Mouse (Mus musculus) 3T3-L1 (cell line): ENCODE data around the gene Sytl4.

Experiments
- DNase-seq: peaks from one replicate; pipeline ENCODE4 v3.0.0-alpha.2; 2015; ENCODE audit warnings: low read depth, low spot score

Gene Sytl4

GRCm38 (mm10) chrX:133981231-133982002, at the start of gene Sytl4:
TSS of gene Sytl4 (minus strand) at chrX:133981812.
- no peak for DNase-seq

DNA sequence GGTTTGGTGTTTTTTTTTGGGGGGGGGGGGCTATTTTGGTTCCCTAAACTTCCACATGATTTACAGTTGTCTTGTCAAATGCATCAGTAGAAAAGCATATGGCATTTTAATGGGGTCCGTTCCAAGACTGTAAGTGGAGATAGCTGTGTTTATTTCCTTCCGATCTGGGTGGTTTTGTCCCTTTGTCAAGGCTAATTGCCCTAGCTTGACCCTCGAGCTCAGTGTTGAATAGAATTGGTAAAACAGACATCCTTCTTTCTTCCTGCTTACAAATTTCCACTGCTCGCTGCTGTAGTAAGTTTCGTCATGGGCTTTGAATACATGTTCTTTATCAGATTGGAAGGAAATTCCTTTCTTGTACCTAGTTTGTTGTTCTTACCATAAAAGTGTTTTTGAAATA, 39.1 kb upstream of the Sytl4 start:
- DNase-seq: no peak

- DNase-seq: peak; percentile 78
These were observed 37.4 kb upstream of the Sytl4 start for GRCm38 (mm10) chrX:134019005-134019404.

DNA sequence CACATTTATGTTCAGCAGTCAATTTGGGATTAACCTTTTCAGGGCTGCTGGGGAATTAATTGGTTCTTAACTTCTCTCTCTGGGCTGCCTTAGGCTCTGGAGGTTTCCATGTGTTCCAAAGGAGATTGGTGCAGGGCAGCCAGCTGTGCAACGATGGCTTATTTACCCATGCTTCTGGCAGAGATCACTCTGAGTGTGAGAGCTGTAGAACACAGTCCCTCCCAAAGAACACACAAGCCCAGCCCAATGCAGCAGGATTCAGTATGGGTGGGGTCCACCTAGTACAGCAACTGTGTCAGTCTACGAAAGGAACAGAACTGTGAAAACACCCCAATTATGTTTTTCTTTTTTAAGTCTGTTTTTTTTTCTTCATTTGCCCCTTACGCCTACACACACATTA, 14.3 kb upstream of the Sytl4 start:
- DNase-seq: no peak

GRCm38 (mm10) chrX:133964615-133965014, 17.0 kb downstream of the Sytl4 start:
- DNase-seq: no peak

DNA sequence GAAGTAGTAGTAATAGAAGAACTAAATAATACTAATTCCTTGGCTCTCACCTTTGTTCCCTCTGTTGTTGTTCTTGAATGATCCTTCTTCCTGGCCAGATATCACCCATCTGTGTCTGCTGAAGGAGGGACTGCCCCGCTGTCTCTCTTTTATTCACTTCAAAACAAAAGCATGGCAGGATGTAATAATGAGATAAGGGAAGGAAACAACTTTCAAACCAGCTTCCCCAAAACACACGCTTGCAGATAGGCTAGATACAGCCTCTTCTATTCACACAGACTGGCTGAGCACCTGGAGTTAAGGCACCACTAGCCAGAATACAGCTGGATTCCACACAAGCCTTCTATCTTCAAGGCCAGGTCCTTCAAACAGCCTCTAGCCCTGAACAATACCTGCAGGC, 21.0 kb downstream of the Sytl4 start:
- no peak for DNase-seq

DNA sequence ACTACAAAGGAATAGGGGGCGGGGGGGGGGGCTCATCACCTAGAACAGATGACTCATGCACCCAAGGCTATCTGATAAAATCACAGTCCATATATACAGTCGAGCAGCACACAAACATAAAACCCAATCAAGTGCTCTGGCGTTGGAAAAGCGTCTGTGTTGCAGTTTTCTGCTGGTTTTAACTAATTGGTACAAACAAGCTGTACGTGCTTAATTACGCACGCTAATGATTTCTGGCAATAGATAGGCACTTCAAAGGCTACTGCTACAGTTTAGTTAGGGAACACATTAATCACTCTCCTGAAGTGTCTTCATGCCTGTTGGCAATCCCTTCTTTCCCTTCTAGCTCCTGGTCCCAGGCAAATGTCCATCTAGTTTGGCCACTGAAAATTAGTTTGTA, 27.0 kb downstream of the Sytl4 start:
- no peak for DNase-seq

DNA sequence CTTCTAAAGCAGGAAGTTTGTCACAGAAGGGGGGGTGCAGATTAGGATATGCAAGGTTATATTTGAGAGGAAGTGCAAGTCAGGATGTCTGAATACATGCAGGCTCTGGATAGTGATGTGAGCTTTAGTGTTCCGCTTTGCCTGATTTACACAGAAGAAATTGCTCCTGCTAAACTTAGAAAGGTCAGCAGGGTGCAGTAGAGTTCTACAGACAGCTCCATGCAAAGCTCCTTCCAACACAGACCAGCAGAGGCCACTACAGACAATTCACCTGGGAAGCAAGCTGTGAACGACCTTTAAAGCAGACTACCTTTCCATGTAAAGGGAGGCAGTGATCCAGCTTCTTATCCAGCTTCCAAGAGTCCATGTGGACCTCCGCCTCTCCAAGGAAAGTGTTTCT, 34.2 kb downstream of the Sytl4 start:
- peak; percentile 71 for DNase-seq

DNA sequence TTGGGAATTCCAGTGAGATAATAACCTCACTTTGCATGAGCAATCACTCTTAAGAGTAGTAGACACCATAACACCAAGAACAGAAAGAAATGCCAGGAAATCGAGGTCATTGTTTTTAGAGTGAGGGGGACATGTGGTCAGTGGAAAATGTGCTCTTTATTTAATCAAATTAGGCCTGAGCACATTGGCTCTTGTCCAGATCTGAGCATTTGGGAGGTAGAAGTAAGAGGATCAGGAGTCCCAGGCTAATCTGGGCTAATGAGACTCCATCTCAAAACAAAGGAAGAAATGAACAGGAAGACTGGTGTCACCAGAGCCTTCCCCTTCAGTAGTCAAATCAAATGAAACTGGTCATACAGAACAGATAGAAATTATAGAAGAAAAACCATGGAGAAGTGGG, 42.1 kb downstream of the Sytl4 start:
- no peak for DNase-seq

- DNase-seq: no peak
These were observed 44.9 kb downstream of the Sytl4 start for GRCm38 (mm10) chrX:133936605-133937225.

DNA sequence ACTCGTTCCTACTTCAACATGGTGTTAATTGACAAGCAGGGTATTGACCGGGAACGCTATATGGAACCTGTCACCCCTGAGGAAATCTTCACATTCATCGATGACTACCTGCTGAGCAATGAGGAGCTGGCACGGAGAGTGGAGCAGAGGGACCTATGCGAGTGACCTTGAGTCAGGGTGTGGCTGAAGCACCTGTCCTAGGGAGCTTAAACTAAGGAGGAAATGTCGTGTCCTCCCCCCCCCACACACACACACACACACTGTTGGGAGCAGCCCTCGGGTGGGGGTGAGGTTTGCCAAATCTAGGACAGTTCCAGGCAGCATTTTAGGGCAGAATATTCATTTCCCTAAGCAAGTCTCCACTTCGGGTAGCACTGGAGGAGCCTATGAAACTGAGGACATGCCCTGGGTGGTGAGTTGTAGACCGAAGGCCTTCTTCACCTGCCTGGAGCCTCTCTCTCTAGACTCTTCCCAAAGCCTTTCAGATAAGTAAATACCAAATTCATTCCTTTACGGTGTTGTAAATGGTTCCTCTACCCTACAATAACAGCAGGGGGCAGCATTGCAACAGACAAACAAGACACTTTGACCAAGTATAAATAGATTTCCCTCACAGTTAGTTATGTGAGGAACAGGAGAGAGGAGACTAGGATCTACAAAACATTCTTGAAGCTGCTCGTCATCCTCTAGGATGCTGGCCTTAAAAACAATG, 50.2 kb downstream of the Sytl4 start:
- DNase-seq: peak; percentile 66

GRCm38 (mm10) chrX:133926760-133927159, 54.9 kb downstream of the Sytl4 start:
- no peak for DNase-seq

GRCm38 (mm10) chrX:133921187-133921586, 60.4 kb downstream of the Sytl4 start:
- no peak for DNase-seq

GRCm38 (mm10) chrX:133914219-133914618, 67.4 kb downstream of the Sytl4 start:
- no peak for DNase-seq

GRCm38 (mm10) chrX:133913006-133913405, 68.6 kb downstream of the Sytl4 start:
- no peak for DNase-seq

- DNase-seq: peak; percentile 34
These were observed 70.1 kb downstream of the Sytl4 start for GRCm38 (mm10) chrX:133911397-133912103.

DNA sequence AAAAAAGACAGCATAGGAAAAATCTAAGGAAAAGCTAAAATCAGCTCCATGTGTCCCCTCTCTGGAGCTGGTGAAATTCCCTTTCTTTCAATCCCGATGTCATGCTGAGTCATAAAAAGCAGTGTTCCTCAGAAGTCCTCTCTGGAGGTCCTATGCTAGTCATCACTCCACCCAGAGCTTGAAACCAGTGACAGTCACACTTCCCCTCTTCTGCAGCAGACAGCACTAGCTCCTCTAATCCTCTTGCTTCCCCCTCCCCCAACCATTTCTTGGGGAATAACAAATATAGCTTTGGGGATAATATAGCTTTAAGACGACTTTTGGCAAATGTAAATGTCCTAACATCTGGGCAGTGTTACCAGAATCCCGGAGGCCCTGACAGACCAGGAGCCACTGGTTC, 73.4 kb downstream of the Sytl4 start, which contains the start of gene Srpx2:
Srpx2 (plus strand) TSS at position 166 of the 400 bp plus-strand sequence.
- DNase-seq: peak; percentile 35

DNA sequence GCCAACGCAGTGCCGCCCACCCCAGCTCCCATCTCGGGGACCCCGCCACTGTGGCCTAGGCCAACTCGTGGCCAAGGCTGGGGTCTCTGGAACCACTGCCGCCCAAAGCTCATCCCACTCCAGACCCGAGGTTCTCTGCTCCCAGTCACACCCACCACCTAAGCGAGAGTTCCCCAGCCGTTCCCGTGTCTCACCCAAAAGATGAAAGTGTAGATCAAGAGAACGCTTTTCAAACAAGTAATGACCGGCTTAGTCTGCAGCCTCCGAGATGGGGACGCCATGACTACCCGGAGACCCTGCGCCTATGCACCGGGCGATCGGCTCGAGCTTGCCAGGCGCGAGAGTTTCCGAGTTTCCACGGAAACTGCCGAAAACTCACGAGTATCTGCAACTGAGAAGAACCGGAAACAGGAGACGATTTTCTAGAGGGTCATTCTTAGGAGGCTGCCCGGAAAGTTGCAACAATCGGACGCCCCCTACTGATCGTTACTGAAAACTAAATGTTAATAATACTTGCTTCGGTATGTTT, 83.5 kb downstream of the Sytl4 start, which contains the start of gene Tspan6:
Tspan6 (minus strand) TSS at position 416 of the 529 bp plus-strand sequence.
- DNase-seq: peak; percentile 84

DNA sequence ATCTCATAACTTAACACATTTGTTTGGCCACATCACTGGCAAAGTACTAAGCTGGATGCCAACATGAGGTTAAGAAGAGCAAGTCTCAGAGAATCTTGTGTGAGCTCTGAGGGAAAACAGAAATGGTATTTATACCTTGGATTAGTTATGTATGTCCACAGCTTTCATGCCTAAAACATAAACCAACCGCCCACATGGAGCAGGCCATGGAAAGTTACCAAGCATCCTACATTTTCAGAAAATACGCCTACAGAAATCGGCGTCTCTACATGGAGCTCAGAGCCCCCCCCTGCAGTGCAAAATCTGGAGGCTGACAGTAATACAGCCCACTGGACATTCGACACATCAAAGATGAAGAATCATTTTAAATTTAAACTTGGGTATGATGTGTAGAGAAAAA, 93.5 kb downstream of the Sytl4 start:
- no peak for DNase-seq

DNA sequence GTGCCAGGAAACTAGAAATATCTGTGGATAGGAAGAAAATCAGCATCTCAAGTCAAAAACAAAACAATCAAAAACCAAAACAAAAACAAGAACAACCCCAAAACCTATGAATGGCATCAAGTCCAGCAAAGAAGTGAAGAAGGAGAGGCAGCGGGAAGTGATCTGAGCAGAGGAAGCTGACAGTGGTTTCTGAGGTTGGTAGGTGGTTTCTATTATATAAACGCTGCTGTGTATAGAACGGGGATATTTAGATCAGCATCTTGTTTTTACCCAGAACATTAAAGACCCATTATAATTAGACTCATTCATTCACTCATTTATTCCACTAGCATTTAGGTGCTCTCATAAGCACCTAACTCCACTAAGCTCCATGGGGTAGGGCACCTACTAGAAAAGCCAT, 94.3 kb downstream of the Sytl4 start:
- DNase-seq: no peak
